15 mouse cellular contexts compared by ENCODE assay signal in the genomic region with DNA sequence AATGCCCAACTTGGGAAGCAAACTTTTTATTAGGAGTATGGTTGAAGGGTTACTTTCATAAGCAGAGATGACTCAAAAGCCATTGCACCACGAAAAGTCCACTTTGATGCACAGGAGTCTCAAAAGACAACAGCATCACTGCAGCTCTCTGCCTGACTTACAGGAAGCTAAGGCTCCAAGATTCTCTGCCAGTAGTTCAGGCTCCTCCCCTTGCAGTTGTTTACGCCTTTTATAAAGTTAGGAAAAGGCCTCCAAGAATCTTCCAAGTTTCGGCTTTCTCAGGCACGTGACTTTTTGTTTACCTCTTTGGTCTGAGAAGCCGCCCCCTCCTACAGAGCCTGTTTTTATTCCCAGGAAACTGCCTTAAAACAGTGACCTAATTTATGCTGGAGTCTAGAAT. TPM values are rescaled to one million over a fixed set of nuclear protein-coding genes. Genes with fewer than 3 reads are reported as not detected.
A peak's percentile ranks its signal among the peaks of the same experiment; 100 is the strongest.
DNase-seq lines count a peak whose midpoint lies in the region; ATAC-seq and TF ChIP-seq lines count a peak whose summit lies in the region.
"Had no signal": no experiment of that assay in that cellular context is flagged by ENCODE, and none has a peak within 500 bp of the region (broad histone marks: within the 10 kb centered on the region; RNA-seq: fewer than 3 reads in every experiment).

No protein-coding gene starts in this region.

- H3K27me3 ChIP-seq in kidney, embryonic 15.5 days, result 0 out of 2 replicates have a peak, but pooled peaks cover 4% of the 10 kb centered on the region
- H3K27me3 ChIP-seq in lung, postnatal 0 days (replicated peaks; ENCODE audit: insufficient read depth, low read length), result no peaks in the 10 kb centered on the region
- H3K27me3 ChIP-seq: embryonic facial prominence, embryonic 13.5 days; hindbrain, embryonic 12.5 days; neural tube, embryonic 15.5 days had no signal

- DNase-seq in kidney, adult 18-20 months, result peak; percentile 15
- peak; percentile 2 for DNase-seq in brain, embryonic 14.5 days (ENCODE audit: low read depth)
- DNase-seq in heart, postnatal 14 days, result peak; percentile 4 to 21
- DNase-seq in lung, postnatal 0 days (ENCODE audit: low spot score), result peak; percentile 64
- DNase-seq in cerebellum, postnatal 14 days, result no peak
- DNase-seq in left cerebral cortex, adult 18-20 months (ENCODE audit: low spot score in 2 of 2), result no peak
- DNase-seq: cerebellum, postnatal 25 days; gastrocnemius, postnatal 36 days; right cerebral cortex, postnatal 4 days had no signal

- intact Hi-C loops in heart, postnatal 14 days (cut with DNase I), result no loop called here

- no peak overlapping the region for H3K4me2 ChIP-seq in kidney, embryonic 15.5 days
- no peak overlapping the region for H3K4me2 ChIP-seq in lung, postnatal 0 days (replicated peaks; ENCODE audit: low read depth, low read length)
- H3K4me2 ChIP-seq: embryonic facial prominence, embryonic 13.5 days; hindbrain, embryonic 12.5 days; limb, embryonic 12.5 days; neural tube, embryonic 15.5 days had no signal

- H3K4me3 ChIP-seq in kidney, embryonic 15.5 days (replicated peaks), result no peak overlapping the region
- no peak overlapping the region; the same call in 1 of the 2 replicates for H3K4me3 ChIP-seq in lung, postnatal 0 days (ENCODE audit: low read depth, low read length)
- H3K4me3 ChIP-seq: embryonic facial prominence, embryonic 13.5 days; hindbrain, embryonic 12.5 days; limb, embryonic 12.5 days; neural tube, embryonic 15.5 days had no signal

- no peak overlapping the region for H3K9ac ChIP-seq in kidney, embryonic 15.5 days
- H3K9ac ChIP-seq in lung, postnatal 0 days (replicated peaks; ENCODE audit: low read depth), result no peak overlapping the region
- H3K9ac ChIP-seq: embryonic facial prominence, embryonic 13.5 days; hindbrain, embryonic 12.5 days; limb, embryonic 12.5 days; neural tube, embryonic 15.5 days had no signal

- 59% methylated on average over 5 of the region's 5 CpGs for WGBS in kidney, embryonic 15.5 days
- WGBS in lung, postnatal 0 days, result 30% methylated on average over 5 of the region's 5 CpGs

- no peak for TF ChIP-seq CTCF in brain, embryonic 14.5 days (IDR thresholded peaks at IDR 0.05; ENCODE audit: borderline replicate concordance, extremely low read depth, insufficient read depth, insufficient read length)
- TF ChIP-seq CTCF in lung, postnatal 0 days (IDR thresholded peaks at IDR 0.05), result no peak

- no peak for ATAC-seq in kidney, embryonic 15.5 days (replicated peaks; ENCODE audit: low FRiP score)
- peak; percentile 67 for ATAC-seq in lung, postnatal 0 days
- ATAC-seq: forebrain, embryonic 14.5 days had no signal

- no peaks in the 10 kb centered on the region for H3K36me3 ChIP-seq in kidney, embryonic 15.5 days
- no peaks in the 10 kb centered on the region for H3K36me3 ChIP-seq in lung, postnatal 0 days (ENCODE audit: insufficient read depth, low read length)
- H3K36me3 ChIP-seq: embryonic facial prominence, embryonic 13.5 days; hindbrain, embryonic 12.5 days; limb, embryonic 12.5 days; neural tube, embryonic 15.5 days had no signal

- no peaks in the 10 kb centered on the region for H3K9me3 ChIP-seq in kidney, embryonic 15.5 days (replicated peaks)
- H3K9me3 ChIP-seq in lung, postnatal 0 days (ENCODE audit: low read length), result no peaks in the 10 kb centered on the region
- H3K9me3 ChIP-seq: embryonic facial prominence, embryonic 13.5 days; hindbrain, embryonic 12.5 days; limb, embryonic 12.5 days; neural tube, embryonic 15.5 days had no signal

- H3K27ac ChIP-seq in kidney, embryonic 15.5 days, result no peak overlapping the region
- H3K27ac ChIP-seq in lung, postnatal 0 days (ENCODE audit: low read length), result no peak overlapping the region
- H3K27ac ChIP-seq: embryonic facial prominence, embryonic 13.5 days; hindbrain, embryonic 12.5 days; limb, embryonic 12.5 days; neural tube, embryonic 15.5 days had no signal

- TF ChIP-seq POLR2A in brain, embryonic 14.5 days (IDR thresholded peaks at IDR 0.05; ENCODE audit: borderline replicate concordance, extremely low read depth, insufficient read depth, insufficient read length, poor library complexity, severe bottlenecking), result no peak

- H3K4me1 ChIP-seq in kidney, embryonic 15.5 days, result no peaks in the 10 kb centered on the region
- H3K4me1 ChIP-seq in lung, postnatal 0 days (ENCODE audit: insufficient read depth, low read depth, low read length), result no peaks in the 10 kb centered on the region
- H3K4me1 ChIP-seq: embryonic facial prominence, embryonic 13.5 days; hindbrain, embryonic 12.5 days; limb, embryonic 12.5 days; neural tube, embryonic 15.5 days had no signal

- TF ChIP-seq EP300 in lung, postnatal 0 days (IDR thresholded peaks at IDR 0.05), result no peak

RNA-seq across cellular contexts. Expression of gene Atrx, which starts 5.1 kb away (rescaled TPM):
- polyA plus RNA-seq in kidney, embryonic 15.5 days (2015; fragmentation: Nextera tagmentation; extraction: Ambion mirVana), result 207 and 209 TPM in 2 replicates
- polyA plus RNA-seq in brain, embryonic 14.5 days (2012; rRNA removed), result 84.4 and 105 TPM in 2 replicates
- 10 to 100 TPM; 94.6 to 99.4 TPM for total RNA-seq in heart, postnatal 14 days (2021)
- polyA plus RNA-seq in lung, postnatal 0 days (2015; fragmentation: Nextera tagmentation; extraction: Ambion mirVana), result 123 and 147 TPM in 2 replicates
- total RNA-seq in left cerebral cortex, adult 18-20 months (2021), result 100 to 1,000 TPM; 146 to 151 TPM

Comparison
In these comparisons a context has a peak if more than half of its experiments do, and no peak if none do; other contexts are left out.
1. DNase-seq: peak in kidney, adult 18-20 months (single experiment), brain, embryonic 14.5 days (single experiment), heart, postnatal 14 days (2 of 2) and lung, postnatal 0 days (single experiment); none in cerebellum, postnatal 14 days (0 of 2) and left cerebral cortex, adult 18-20 months (0 of 2).